Mouse (Mus musculus) intestine, embryonic 16.5 days (tissue): Measurements from ENCODE around the gene Tmem201. TPM values are rescaled to one million over a fixed set of nuclear protein-coding genes. Genes with fewer than 3 reads are reported as not detected.
"Not testable (repeated sequence)": the region's sequence is repeated elsewhere in the genome, so short reads cannot be mapped to it uniquely, and the experiment has no call there.

Experiments
- ATAC-seq: fragments of 200-750 bp; cut with Nextera tagmentation; 2 replicates; pipeline ENCODE4 v1.8.0; 2017; ENCODE audit warnings: moderate TSS enrichment, moderate library complexity
- H3K27ac ChIP-seq: fragments of 300-500 bp; sonication (generic); 2 replicates; pipeline ENCODE4 v1.5.1; 2014; ENCODE audit warnings: mild to moderate bottlenecking, low read length
- H3K27me3 ChIP-seq: fragments of 300-500 bp; sonication (generic); replicated peaks from 2 replicates; pipeline ENCODE4 v1.6.1; 2014; ENCODE audit warnings: low read length, control low read depth, mixed read lengths; ENCODE audit not compliant: control insufficient read depth, insufficient read depth
- H3K36me3 ChIP-seq: fragments of 300-500 bp; sonication (generic); 2 replicates; pipeline ENCODE4 v1.6.1; 2014; ENCODE audit warnings: low read length, control low read depth; ENCODE audit not compliant: control insufficient read depth, insufficient read depth
- H3K4me1 ChIP-seq: fragments of 300-500 bp; sonication (generic); 2 replicates; pipeline ENCODE4 v1.6.1; 2014; ENCODE audit warnings: low read length, control low read depth, mixed read lengths; ENCODE audit not compliant: control insufficient read depth, insufficient read depth
- H3K4me2 ChIP-seq: fragments of 300-500 bp; sonication (generic); 2 replicates; pipeline ENCODE4 v1.6.1; 2014; ENCODE audit warnings: low read depth, low read length, control low read depth
- H3K4me3 ChIP-seq: fragments of 300-500 bp; sonication (generic); 2 replicates; pipeline ENCODE4 v1.5.1; 2014; ENCODE audit warnings: mild to moderate bottlenecking, low read length
- H3K9ac ChIP-seq: fragments of 300-500 bp; sonication (generic); 2 replicates; pipeline ENCODE4 v1.6.1; 2014; ENCODE audit warnings: low read depth, low read length
- H3K9me3 ChIP-seq: fragments of 300-500 bp; sonication (generic); 2 replicates; pipeline ENCODE4 v1.6.1; 2016; ENCODE audit warnings: low read length, control low read depth; ENCODE audit not compliant: control insufficient read depth
- WGBS: fragments of 180-500 bp; shearing (Covaris S2); extraction: QIAGEN DNeasy Blood & Tissue Kit; methylation state at CpG from one replicate; pipeline ENCODE4 v1.1.7; 2014; 5-methylcytosine and 5-hydroxymethylcytosine counted together
- polyA plus RNA-seq: library from polyadenylated mRNA; unstranded; fragments of >200 nt; fragmentation: Nextera tagmentation; extraction: Ambion mirVana; gene quantifications from 2 replicates; pipeline ENCODE4 v1.2.1, GENCODE M21; 2015

Tmem201 gene
- polyA plus RNA-seq, 1 experiment from 2014 or later, result 22.8 TPM

DNA sequence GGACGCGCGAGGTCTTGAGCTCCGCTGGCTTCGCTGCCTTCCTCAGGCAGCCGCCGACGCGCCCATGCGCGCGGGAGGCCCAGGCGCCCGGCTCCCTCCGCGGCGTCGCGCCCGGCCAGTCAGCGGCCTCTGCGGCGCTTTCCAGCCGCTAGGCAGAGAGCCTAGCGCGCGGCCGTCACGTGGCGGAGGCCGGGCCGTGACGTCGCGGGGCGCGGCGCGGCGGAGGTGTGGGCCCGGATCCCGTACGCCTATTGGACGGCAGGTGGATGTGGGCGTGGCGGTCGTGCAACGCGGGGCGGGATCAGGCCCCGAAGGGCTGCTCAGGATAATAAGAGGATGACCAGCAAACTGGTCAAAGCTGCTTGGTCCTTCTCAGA is 36.2 kb upstream of the Tmem201 start, which contains the start of gene Slc25a33:
TSS of gene Slc25a33 (minus strand) at position 184 of the 377 bp plus-strand sequence.
- H3K9me3 ChIP-seq, result no peaks in the 10 kb centered on the region
- peak; percentile 97 for ATAC-seq
- H3K4me3 ChIP-seq, result peak within 1 kb of the TSS; percentile 81
- H3K4me2 ChIP-seq, result peak within 1 kb of the TSS; percentile 99
- H3K27me3 ChIP-seq, result no peaks in the 10 kb centered on the region
- under 1% methylated on average over 47 of the region's 51 CpGs for WGBS
- H3K4me1 ChIP-seq, result peaks cover 11% of the 10 kb centered on the region; the same call in 1 of the 2 replicates
- H3K36me3 ChIP-seq, result no peaks in the 10 kb centered on the region
- peak within 1 kb of the TSS; percentile 57; the same call in 1 of the 2 replicates for H3K27ac ChIP-seq
- H3K9ac ChIP-seq, result peak within 1 kb of the TSS; percentile 81

DNA sequence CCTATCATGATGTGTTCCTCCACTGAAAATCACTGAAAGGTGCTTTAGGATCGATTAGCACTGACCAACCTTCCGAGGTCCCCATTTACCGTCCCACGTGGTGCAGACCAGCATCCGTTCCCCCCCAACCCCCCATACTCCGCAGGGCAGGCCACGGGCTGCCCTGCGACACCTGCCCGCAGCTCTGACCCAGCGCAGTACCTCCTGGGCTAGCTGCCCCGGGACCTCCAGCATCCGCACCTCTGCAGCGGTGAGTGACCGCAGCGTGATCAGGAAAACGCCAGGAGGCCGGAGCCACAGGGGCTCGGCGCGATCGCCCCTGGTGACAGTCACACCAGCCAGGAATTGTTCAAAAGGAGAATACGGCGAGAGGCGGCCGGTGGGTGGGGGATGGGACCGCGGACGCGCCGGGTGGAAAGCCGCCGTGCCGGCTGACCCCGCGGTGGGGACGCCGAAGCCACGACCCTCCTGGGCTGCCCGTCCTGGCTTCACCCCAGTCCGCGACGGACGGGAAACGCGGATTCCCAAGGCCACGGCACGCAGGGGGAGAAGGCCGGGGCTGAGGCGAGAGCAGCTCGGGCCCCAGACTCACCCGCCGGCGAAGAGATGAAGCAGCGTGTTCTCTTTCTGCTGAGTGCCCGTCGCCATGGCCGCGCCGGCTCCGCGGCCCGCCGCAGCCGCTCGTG is 35.7 kb upstream of the Tmem201 start:
- H3K27me3 ChIP-seq, result no peaks in the 10 kb centered on the region
- H3K4me3 ChIP-seq, result peak overlapping the region; percentile 81
- peak overlapping the region; percentile 57; the same call in 1 of the 2 replicates for H3K27ac ChIP-seq
- no peaks in the 10 kb centered on the region for H3K36me3 ChIP-seq
- H3K9ac ChIP-seq, result peak overlapping the region; percentile 81
- H3K4me2 ChIP-seq, result peak overlapping the region; percentile 99
- H3K9me3 ChIP-seq, result no peaks in the 10 kb centered on the region
- under 1% methylated on average over 57 of the region's 65 CpGs for WGBS
- ATAC-seq, result peak; percentile 11
- peaks cover 11% of the 10 kb centered on the region; the same call in 1 of the 2 replicates for H3K4me1 ChIP-seq

DNA sequence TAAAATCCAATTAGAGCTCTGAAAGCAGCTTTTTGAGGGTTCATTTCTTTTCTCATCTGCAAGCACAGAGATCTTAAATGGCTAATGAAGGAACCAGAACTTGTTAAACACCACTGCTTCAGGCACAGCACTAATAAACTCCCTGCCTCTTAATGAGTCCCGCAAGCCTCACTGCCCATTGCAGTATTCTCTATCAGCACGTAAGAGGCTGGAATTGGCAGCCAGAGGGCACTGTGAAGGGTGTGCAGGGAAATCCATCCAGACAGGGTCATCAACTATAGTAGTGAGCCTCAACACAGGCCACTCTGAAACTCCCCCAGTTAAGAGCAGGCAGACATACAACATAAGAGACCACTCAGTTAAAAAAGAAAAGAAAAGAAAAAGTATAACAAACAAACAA is 34.5 kb upstream of the Tmem201 start:
- Histone ChIP-seq H3K36me3 (no peaks in the 10 kb centered on the region), H3K4me2 (no peak overlapping the region), H3K27ac (no peak overlapping the region), H3K9me3 (no peaks in the 10 kb centered on the region), H3K9ac (no peak overlapping the region), H3K4me1 (peaks cover 11% of the 10 kb centered on the region; the same call in 1 of the 2 replicates), H3K27me3 (no peaks in the 10 kb centered on the region), H3K4me3 (no peak overlapping the region)
- ATAC-seq, result no peak
- WGBS, result 40% methylated on average over 2 of the region's 2 CpGs

DNA sequence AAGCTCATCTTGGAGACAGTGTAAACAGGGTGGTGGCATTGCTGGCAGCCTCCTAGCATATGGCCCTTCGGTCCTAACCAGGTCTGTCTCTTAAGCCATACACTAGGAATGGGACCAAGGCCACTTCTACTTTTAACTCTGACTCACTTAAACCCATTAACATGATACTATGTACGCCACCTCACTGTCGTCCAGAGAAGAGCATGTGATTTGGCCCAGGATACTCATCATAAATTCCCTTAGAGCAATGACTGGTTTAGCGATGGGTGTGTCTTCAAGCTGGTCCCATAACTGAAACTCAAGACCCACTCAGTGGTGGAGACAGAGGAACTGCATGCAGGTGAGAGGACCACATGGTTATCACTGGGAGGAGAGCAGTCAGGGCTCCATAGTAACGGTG is 27.4 kb upstream of the Tmem201 start:
- Histone ChIP-seq H3K4me3 (no peak overlapping the region), H3K27me3 (no peaks in the 10 kb centered on the region), H3K4me1 (no peaks in the 10 kb centered on the region), H3K4me2 (no peak overlapping the region), H3K27ac (no peak overlapping the region), H3K36me3 (no peaks in the 10 kb centered on the region; the same call in 1 of the 2 replicates), H3K9me3 (no peaks in the 10 kb centered on the region), H3K9ac (no peak overlapping the region)
- 85% methylated on average over 5 of the region's 5 CpGs for WGBS
- no peak for ATAC-seq

DNA sequence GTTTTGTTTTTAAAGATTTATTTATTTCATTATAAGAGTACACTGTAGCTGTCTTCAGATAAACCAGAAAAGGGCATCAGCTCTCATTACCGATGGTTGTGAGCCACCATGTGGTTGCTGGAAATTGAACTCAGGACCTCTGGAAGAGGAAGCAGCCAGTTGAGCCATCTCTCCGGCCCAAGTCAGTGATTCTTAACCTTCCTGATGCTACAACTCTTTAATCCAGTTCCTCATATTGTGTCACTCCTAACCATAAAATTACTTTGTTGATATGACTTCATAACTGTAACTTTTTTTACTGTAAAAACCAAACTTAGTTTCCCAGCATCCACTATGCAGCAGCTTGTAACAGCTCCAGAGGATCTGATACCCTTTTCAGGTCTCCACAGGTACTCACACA is 25.5 kb upstream of the Tmem201 start:
- 78% methylated on average over 2 of the region's 2 CpGs for WGBS
- H3K9me3 ChIP-seq, result no peaks in the 10 kb centered on the region
- no peaks in the 10 kb centered on the region for H3K4me1 ChIP-seq
- no peak overlapping the region for H3K9ac ChIP-seq
- H3K4me2 ChIP-seq, result no peak overlapping the region
- no peak for ATAC-seq
- H3K4me3 ChIP-seq, result no peak overlapping the region
- no peaks in the 10 kb centered on the region for H3K27me3 ChIP-seq
- no peaks in the 10 kb centered on the region; the same call in 1 of the 2 replicates for H3K36me3 ChIP-seq
- no peak overlapping the region for H3K27ac ChIP-seq

DNA sequence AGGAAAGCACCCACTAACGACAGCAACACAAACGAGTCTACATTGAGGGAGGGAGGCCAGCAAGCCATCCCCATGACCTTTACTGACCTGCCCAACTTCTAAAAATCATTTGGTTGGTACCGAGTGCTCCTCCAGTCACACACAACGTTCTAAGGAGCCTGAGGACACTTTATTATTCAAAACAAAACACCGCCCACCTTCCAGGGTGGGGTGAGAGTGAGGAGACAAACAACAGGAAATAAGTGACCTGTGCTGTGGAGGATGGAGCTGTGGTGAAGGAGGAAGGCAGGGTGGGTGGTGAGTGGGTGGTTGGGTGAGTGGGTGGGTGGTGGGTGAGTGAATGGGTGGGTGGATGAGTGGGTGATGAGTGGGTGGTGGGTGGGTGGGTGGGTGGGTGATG is 21.7 kb upstream of the Tmem201 start:
- H3K9me3 ChIP-seq, result no peaks in the 10 kb centered on the region
- no peak overlapping the region for H3K27ac ChIP-seq
- WGBS, result 59% methylated on average over 5 of the region's 5 CpGs
- H3K27me3 ChIP-seq, result no peaks in the 10 kb centered on the region
- H3K4me3 ChIP-seq, result no peak overlapping the region
- ATAC-seq, result no peak
- H3K9ac ChIP-seq, result no peak overlapping the region
- H3K4me2 ChIP-seq, result no peak overlapping the region
- H3K36me3 ChIP-seq, result no peaks in the 10 kb centered on the region; the same call in 1 of the 2 replicates
- H3K4me1 ChIP-seq, result no peaks in the 10 kb centered on the region

DNA sequence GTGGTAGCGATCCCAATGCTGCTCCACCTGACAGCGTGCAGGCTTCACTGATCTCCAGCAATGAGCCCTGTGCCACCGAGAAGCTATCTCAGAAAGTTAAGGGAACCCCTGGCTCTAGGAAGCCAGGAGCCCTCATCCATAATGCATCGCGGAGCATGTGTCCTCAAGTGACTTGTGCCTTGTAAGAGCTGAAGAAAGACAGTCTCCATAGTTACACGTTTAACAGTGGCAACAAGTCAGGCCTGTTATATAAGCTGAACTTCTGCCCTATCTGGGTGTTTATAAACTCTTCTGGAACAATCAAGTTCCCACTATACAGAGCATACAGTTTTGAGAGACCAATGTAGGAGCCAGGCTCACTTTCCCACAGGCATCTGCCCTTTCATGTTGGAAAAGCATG is 20.6 kb upstream of the Tmem201 start:
- WGBS, result 64% methylated on average over 6 of the region's 6 CpGs
- no peak overlapping the region for H3K9ac ChIP-seq
- H3K27me3 ChIP-seq, result no peaks in the 10 kb centered on the region
- no peak overlapping the region for H3K4me2 ChIP-seq
- H3K4me1 ChIP-seq, result no peaks in the 10 kb centered on the region
- no peak overlapping the region for H3K4me3 ChIP-seq
- H3K9me3 ChIP-seq, result no peaks in the 10 kb centered on the region
- ATAC-seq, result no peak
- no peak overlapping the region for H3K27ac ChIP-seq
- no peaks in the 10 kb centered on the region; the same call in 1 of the 2 replicates for H3K36me3 ChIP-seq

DNA sequence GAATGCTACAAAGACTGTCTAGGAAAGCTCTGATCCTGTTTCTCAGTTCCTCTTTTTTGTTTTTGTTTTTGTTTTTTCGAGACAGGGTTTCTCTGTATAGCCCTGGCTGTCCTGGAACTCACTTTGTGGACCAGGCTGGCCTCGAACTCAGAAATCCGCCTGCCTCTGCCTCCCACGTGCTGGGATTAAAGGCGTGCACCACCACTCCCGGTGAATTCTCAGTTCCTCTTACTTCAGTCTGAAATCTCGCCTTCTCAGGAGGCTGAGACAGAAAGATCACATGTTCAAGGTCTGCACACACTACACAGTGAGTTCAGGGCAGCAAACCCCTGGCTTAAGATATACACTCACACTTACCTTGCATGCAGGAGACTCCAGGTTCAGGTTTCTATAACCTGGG is 18.7 kb upstream of the Tmem201 start:
- not testable (repeated sequence) for ATAC-seq, H3K9ac ChIP-seq, H3K4me3 ChIP-seq, H3K9me3 ChIP-seq, H3K36me3 ChIP-seq, H3K27ac ChIP-seq, H3K27me3 ChIP-seq, H3K4me1 ChIP-seq, H3K4me2 ChIP-seq
- 90% methylated on average over 7 of the region's 7 CpGs for WGBS

DNA sequence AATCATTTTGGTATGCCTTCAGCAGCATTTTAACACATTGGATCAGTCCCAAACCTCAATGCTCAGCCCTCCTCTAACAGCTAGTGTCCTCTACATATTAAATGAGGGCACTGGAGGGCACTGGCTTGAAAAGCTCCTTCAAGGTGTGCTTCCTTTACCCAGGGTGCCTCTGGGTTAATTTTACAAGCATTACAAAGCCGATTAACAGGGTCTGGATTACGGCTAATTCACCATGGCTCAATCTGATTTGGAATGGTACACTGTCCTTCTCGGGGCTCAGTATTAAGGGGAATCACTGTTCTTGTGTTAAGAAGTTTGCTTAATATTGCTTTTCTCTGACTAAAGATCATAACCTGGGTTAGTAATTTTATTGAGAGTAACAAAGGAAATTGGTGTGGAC is 15.0 kb upstream of the Tmem201 start:
- Histone ChIP-seq H3K27ac (no peak overlapping the region), H3K9me3 (no peaks in the 10 kb centered on the region)
- 79% methylated on average over 3 of the region's 3 CpGs for WGBS

More for the DNA sequence above, 15.0 kb upstream of the Tmem201 start:
- no peak overlapping the region for H3K9ac ChIP-seq
- no peak overlapping the region for H3K4me3 ChIP-seq
- H3K4me1 ChIP-seq, result no peaks in the 10 kb centered on the region
- H3K36me3 ChIP-seq, result no peaks in the 10 kb centered on the region
- no peak for ATAC-seq
- no peaks in the 10 kb centered on the region for H3K27me3 ChIP-seq
- H3K4me2 ChIP-seq, result no peak overlapping the region
